Mouse (Mus musculus) CH12.LX (cell line): ENCODE results near the gene Aqp5.

Experiments
- CHD2 ChIP-seq: IDR thresholded peaks from 2 replicates; pipeline ENCODE4 v1.6.1; 2011; ENCODE audit warnings: low read length, improper control_type of control experiment
- POLR2A ChIP-seq: IDR thresholded peaks from 2 replicates; pipeline ENCODE4 v1.6.1; 2011; ENCODE audit warnings: low read depth, mild to moderate bottlenecking, improper control_type of control experiment, low read length

GRCm38 (mm10) chr15:99589704-99590103, 878 bp upstream of the Aqp5 start:
- TF ChIP-seq POLR2A = no peak
- no peak for TF ChIP-seq CHD2
